Mouse (Mus musculus) monocyte, adult 59 days (primary cell): ENCODE measurements around the gene Serpinb7. TPM values are rescaled to one million over a fixed set of nuclear protein-coding genes. Genes with fewer than 3 reads are reported as not detected.

ENCODE experiments used
- total RNA-seq, 2 experiments: library from RNA; stranded (reverse); gene quantifications; one replicate each; pipeline ENCODE4 v1.2.4; 2023

Serpinb7 gene
- total RNA-seq = under 1 TPM; 0.47 to 0.85 TPM

GRCm38 (mm10) chr1:107399355-107399754 lies at the start of gene Serpinb7:
Gene Serpinb7, plus strand, starts transcription at chr1:107399655.

GRCm38 (mm10) chr1:107360898-107361297 lies 38.6 kb upstream of the Serpinb7 start, which contains the start of gene Serpinb11:
Gene Serpinb11, plus strand, starts transcription at chr1:107361198.

Other genes starting within 250 kb of the Serpinb7 start
- gene Serpinb3b, start 121.3 kb upstream of the Serpinb7 start, total RNA-seq = not detected
- not detected for gene Serpinb3c, start 121.3 kb upstream of the Serpinb7 start, total RNA-seq
- 1 to 10 TPM in 1 of 2 experiments, not detected in 1; 1.2 TPM for gene Serpinb11, start 38.5 kb upstream of the Serpinb7 start, total RNA-seq
- 10 to 100 TPM in 1 of 2 experiments, 1 to 10 TPM in 1; 6.4 to 12.2 TPM for gene Serpinb2, start 111.8 kb downstream of the Serpinb7 start, total RNA-seq
- 10 to 100 TPM; 41.3 to 47.3 TPM for gene Serpinb8, start 190.4 kb downstream of the Serpinb7 start, total RNA-seq